Mouse (Mus musculus) intestine, embryonic 15.5 days (tissue): ENCODE measurements at regions not wholly inside any gene's neighbourhood (a gene's known extent, or its start where the extent isn't known, plus 50 kb on each side); places are given as distances from the start of the nearest gene placed in this dataset.

Experiments
- ATAC-seq: fragments of 200-750 bp; cut with Nextera tagmentation; 2 replicates; pipeline ENCODE4 v1.8.0; 2017; ENCODE audit warnings: moderate TSS enrichment, moderate library complexity
- H3K27ac ChIP-seq: fragments of 300-500 bp; sonication (generic); 2 replicates; pipeline ENCODE4 v1.5.1; 2015; ENCODE audit warnings: mild to moderate bottlenecking, inconsistent platforms
- H3K27me3 ChIP-seq: fragments of 300-500 bp; sonication (generic); replicated peaks from 2 replicates; pipeline ENCODE4 v1.6.1; 2015; ENCODE audit warnings: inconsistent platforms
- H3K36me3 ChIP-seq: fragments of 300-500 bp; sonication (generic); 2 replicates; pipeline ENCODE4 v1.6.1; 2015; ENCODE audit warnings: inconsistent platforms
- H3K4me1 ChIP-seq: fragments of 300-500 bp; sonication (generic); replicated peaks from 2 replicates; pipeline ENCODE4 v1.6.1; 2015; ENCODE audit warnings: inconsistent platforms
- H3K4me2 ChIP-seq: fragments of 300-500 bp; sonication (generic); replicated peaks from 2 replicates; pipeline ENCODE4 v1.6.1; 2015; ENCODE audit warnings: mild to moderate bottlenecking, inconsistent platforms
- H3K4me3 ChIP-seq: fragments of 300-500 bp; sonication (generic); replicated peaks from 2 replicates; pipeline ENCODE4 v1.5.1; 2015; ENCODE audit warnings: inconsistent platforms
- H3K9ac ChIP-seq: fragments of 300-500 bp; sonication (generic); 2 replicates; pipeline ENCODE4 v1.6.1; 2015; ENCODE audit warnings: inconsistent platforms
- H3K9me3 ChIP-seq: fragments of 300-500 bp; sonication (generic); 2 replicates; pipeline ENCODE4 v1.6.1; 2016; ENCODE audit warnings: inconsistent platforms
- WGBS: fragments of 180-500 bp; shearing (Covaris S2); methylation state at CpG from one replicate; pipeline ENCODE4 v1.1.7; 2015; 5-methylcytosine and 5-hydroxymethylcytosine counted together

GRCm38 (mm10) chr9:51437130-51437529, 108.4 kb upstream of the 1810046K07Rik start:
- Histone ChIP-seq H3K27me3 (no peaks in the 10 kb centered on the region), H3K4me3 (no peak overlapping the region)
- WGBS: 54% methylated on average over 2 of the region's 2 CpGs

GRCm38 (mm10) chr9:51441773-51442381, 113.2 kb upstream of the 1810046K07Rik start:
- 32% methylated on average over 5 of the region's 5 CpGs for WGBS
- Histone ChIP-seq H3K4me3 (no peak overlapping the region), H3K4me1 (no peaks in the 10 kb centered on the region), H3K27ac (no peak overlapping the region), H3K9me3 (no peaks in the 10 kb centered on the region), H3K27me3 (no peaks in the 10 kb centered on the region), H3K36me3 (no peaks in the 10 kb centered on the region), H3K4me2 (no peak overlapping the region), H3K9ac (no peak overlapping the region)
- no peak for ATAC-seq

More at GRCm38 (mm10) chr9:51437130-51437529, 108.4 kb upstream of the 1810046K07Rik start:
- no peak for ATAC-seq
- H3K9me3 ChIP-seq: no peaks in the 10 kb centered on the region
- H3K4me1 ChIP-seq: no peaks in the 10 kb centered on the region
- no peak overlapping the region for H3K27ac ChIP-seq
- H3K36me3 ChIP-seq: no peaks in the 10 kb centered on the region
- H3K9ac ChIP-seq: no peak overlapping the region
- no peak overlapping the region for H3K4me2 ChIP-seq

- Histone ChIP-seq H3K36me3 (no peaks in the 10 kb centered on the region), H3K27me3 (no peaks in the 10 kb centered on the region), H3K9ac (no peak overlapping the region), H3K4me3 (no peak overlapping the region), H3K9me3 (no peaks in the 10 kb centered on the region), H3K27ac (peak overlapping the region; percentile 28; the same call in 1 of the 2 replicates), H3K4me1 (no peaks in the 10 kb centered on the region), H3K4me2 (no peak overlapping the region)
- 61% methylated on average over 2 of the region's 2 CpGs for WGBS
- ATAC-seq: no peak
Observed at GRCm38 (mm10) chr9:51455690-51456089, 127.0 kb upstream of the 1810046K07Rik start.

GRCm38 (mm10) chr9:51462463-51463024, 133.8 kb upstream of the 1810046K07Rik start:
- no peaks in the 10 kb centered on the region for H3K9me3 ChIP-seq
- H3K36me3 ChIP-seq: no peaks in the 10 kb centered on the region
- H3K9ac ChIP-seq: no peak overlapping the region
- H3K4me2 ChIP-seq: no peak overlapping the region
- 69% methylated on average over 6 of the region's 6 CpGs for WGBS
- H3K4me1 ChIP-seq: no peaks in the 10 kb centered on the region
- H3K27ac ChIP-seq: no peak overlapping the region
- H3K4me3 ChIP-seq: no peak overlapping the region
- no peak for ATAC-seq
- H3K27me3 ChIP-seq: no peaks in the 10 kb centered on the region

- no peaks in the 10 kb centered on the region for H3K27me3 ChIP-seq
- H3K4me3 ChIP-seq: no peak overlapping the region
- H3K4me1 ChIP-seq: no peaks in the 10 kb centered on the region
- no peak overlapping the region for H3K9ac ChIP-seq
- H3K36me3 ChIP-seq: no peaks in the 10 kb centered on the region
- H3K27ac ChIP-seq: no peak overlapping the region
- H3K9me3 ChIP-seq: no peaks in the 10 kb centered on the region
- no peak for ATAC-seq
- H3K4me2 ChIP-seq: no peak overlapping the region
- 59% methylated on average over 1 of the region's 1 CpGs for WGBS
Observed at GRCm38 (mm10) chr9:51470031-51470430, 141.3 kb upstream of the 1810046K07Rik start.

- Histone ChIP-seq H3K9me3 (no peaks in the 10 kb centered on the region), H3K9ac (no peak overlapping the region), H3K4me1 (no peaks in the 10 kb centered on the region), H3K27ac (no peak overlapping the region), H3K4me2 (no peak overlapping the region), H3K27me3 (no peaks in the 10 kb centered on the region), H3K36me3 (no peaks in the 10 kb centered on the region), H3K4me3 (no peak overlapping the region)
- ATAC-seq: no peak
- WGBS: 61% methylated on average over 3 of the region's 3 CpGs
Observed at GRCm38 (mm10) chr9:51476511-51477056, 147.9 kb upstream of the 1810046K07Rik start.

GRCm38 (mm10) chr9:51487840-51488239, 159.1 kb upstream of the 1810046K07Rik start:
- Histone ChIP-seq H3K27ac (no peak overlapping the region), H3K4me1 (no peaks in the 10 kb centered on the region), H3K27me3 (no peaks in the 10 kb centered on the region), H3K9me3 (no peaks in the 10 kb centered on the region), H3K36me3 (no peaks in the 10 kb centered on the region), H3K4me3 (no peak overlapping the region), H3K4me2 (no peak overlapping the region), H3K9ac (no peak overlapping the region)
- 55% methylated on average over 3 of the region's 3 CpGs for WGBS
- ATAC-seq: no peak

- Histone ChIP-seq H3K27ac (no peak overlapping the region), H3K9me3 (no peaks in the 10 kb centered on the region), H3K4me2 (no peak overlapping the region), H3K27me3 (no peaks in the 10 kb centered on the region), H3K36me3 (no peaks in the 10 kb centered on the region), H3K4me3 (no peak overlapping the region), H3K4me1 (no peaks in the 10 kb centered on the region), H3K9ac (no peak overlapping the region)
- no peak for ATAC-seq
- WGBS: 77% methylated on average over 3 of the region's 3 CpGs
Observed at GRCm38 (mm10) chr9:51507265-51507913, 178.7 kb upstream of the 1810046K07Rik start.

GRCm38 (mm10) chr9:51517643-51518042, 188.9 kb upstream of the 1810046K07Rik start:
- Histone ChIP-seq H3K27me3 (no peaks in the 10 kb centered on the region), H3K9ac (no peak overlapping the region), H3K4me1 (no peaks in the 10 kb centered on the region), H3K27ac (no peak overlapping the region), H3K4me3 (no peak overlapping the region), H3K36me3 (no peaks in the 10 kb centered on the region), H3K9me3 (no peaks in the 10 kb centered on the region), H3K4me2 (no peak overlapping the region)
- no peak for ATAC-seq
- 54% methylated on average over 2 of the region's 2 CpGs for WGBS

GRCm38 (mm10) chr9:51518376-51518775, 189.7 kb upstream of the 1810046K07Rik start:
- Histone ChIP-seq H3K27me3 (no peaks in the 10 kb centered on the region), H3K9me3 (no peaks in the 10 kb centered on the region), H3K27ac (no peak overlapping the region), H3K4me1 (no peaks in the 10 kb centered on the region), H3K9ac (no peak overlapping the region), H3K4me2 (no peak overlapping the region), H3K4me3 (no peak overlapping the region), H3K36me3 (no peaks in the 10 kb centered on the region)
- no peak for ATAC-seq
- 88% methylated on average over 4 of the region's 4 CpGs for WGBS

- H3K36me3 ChIP-seq: no peaks in the 10 kb centered on the region
- no peak overlapping the region for H3K27ac ChIP-seq
- no peaks in the 10 kb centered on the region for H3K4me1 ChIP-seq
- no peak overlapping the region for H3K4me2 ChIP-seq
- no peaks in the 10 kb centered on the region for H3K27me3 ChIP-seq
- H3K9ac ChIP-seq: no peak overlapping the region
- H3K4me3 ChIP-seq: no peak overlapping the region
- no peak for ATAC-seq
- H3K9me3 ChIP-seq: no peaks in the 10 kb centered on the region
Observed at GRCm38 (mm10) chr9:51523471-51523870, 194.8 kb upstream of the 1810046K07Rik start.

- WGBS: 76% methylated on average over 4 of the region's 4 CpGs
- no peak for ATAC-seq
- Histone ChIP-seq H3K27ac (no peak overlapping the region), H3K9ac (no peak overlapping the region), H3K4me1 (no peaks in the 10 kb centered on the region), H3K9me3 (no peaks in the 10 kb centered on the region), H3K27me3 (no peaks in the 10 kb centered on the region), H3K4me2 (no peak overlapping the region), H3K36me3 (no peaks in the 10 kb centered on the region), H3K4me3 (no peak overlapping the region)
Observed at GRCm38 (mm10) chr9:51525906-51526305, 197.2 kb upstream of the 1810046K07Rik start.

GRCm38 (mm10) chr9:51538894-51539293, 210.2 kb upstream of the 1810046K07Rik start:
- no peak for ATAC-seq
- Histone ChIP-seq H3K36me3 (no peaks in the 10 kb centered on the region), H3K9ac (no peak overlapping the region), H3K4me1 (no peaks in the 10 kb centered on the region), H3K4me2 (no peak overlapping the region), H3K4me3 (no peak overlapping the region), H3K27me3 (no peaks in the 10 kb centered on the region), H3K9me3 (no peaks in the 10 kb centered on the region), H3K27ac (no peak overlapping the region)
- 42% methylated on average over 2 of the region's 2 CpGs for WGBS
